Mouse (Mus musculus): ENCODE data around the gene Kel.

Gene Kel

GRCm38 (mm10) chr6:41704123-41704522 lies at the start of gene Kel:
Kel (minus strand) TSS chr6:41704339.
- in situ Hi-C loops (cut with MboI, MseI), result no loop called here

GRCm38 (mm10) chr6:41744664-41745392 lies 40.7 kb upstream of the Kel start:
- in situ Hi-C loops (cut with MboI, MseI), result no loop called here

- in situ Hi-C loops (cut with MboI, MseI), result no loop called here
Measured at GRCm38 (mm10) chr6:41741101-41741500, 37.0 kb upstream of the Kel start.

GRCm38 (mm10) chr6:41734719-41735470 lies 30.8 kb upstream of the Kel start:
- in situ Hi-C loops (cut with MboI, MseI), result no loop called here

GRCm38 (mm10) chr6:41727989-41728609 lies 24.0 kb upstream of the Kel start:
- in situ Hi-C loops (cut with MboI, MseI), result no loop called here

- in situ Hi-C loops (cut with MboI, MseI), result no loop called here
Measured at GRCm38 (mm10) chr6:41721430-41721829, 17.3 kb upstream of the Kel start.

- in situ Hi-C loops (cut with MboI, MseI), result no loop called here
Measured at GRCm38 (mm10) chr6:41710281-41710680, 6.1 kb upstream of the Kel start.

- in situ Hi-C loops (cut with MboI, MseI), result no loop called here
Measured at GRCm38 (mm10) chr6:41706275-41706674, 2.1 kb upstream of the Kel start.

GRCm38 (mm10) chr6:41702928-41703327 lies 1.2 kb downstream of the Kel start:
- in situ Hi-C loops (cut with MboI, MseI), result no loop called here

- in situ Hi-C loops (cut with MboI, MseI), result no loop called here
Measured at GRCm38 (mm10) chr6:41701245-41701644, 2.9 kb downstream of the Kel start.

GRCm38 (mm10) chr6:41694407-41694806 lies 9.7 kb downstream of the Kel start:
- in situ Hi-C loops (cut with MboI, MseI), result no loop called here

- in situ Hi-C loops (cut with MboI, MseI), result no loop called here
Measured at GRCm38 (mm10) chr6:41692200-41692599, 11.9 kb downstream of the Kel start.

GRCm38 (mm10) chr6:41685596-41685995 lies 18.5 kb downstream of the Kel start:
- in situ Hi-C loops (cut with MboI, MseI), result no loop called here

GRCm38 (mm10) chr6:41684911-41685310 lies 19.2 kb downstream of the Kel start:
- in situ Hi-C loops (cut with MboI, MseI), result no loop called here

GRCm38 (mm10) chr6:41684131-41684530 lies 20.0 kb downstream of the Kel start, which contains the start of gene Llcfc1:
Llcfc1 (plus strand) TSS chr6:41684431.
- in situ Hi-C loops (cut with MboI, MseI), result no loop called here

- in situ Hi-C loops (cut with MboI, MseI), result no loop called here
Measured at GRCm38 (mm10) chr6:41681656-41682055, 22.5 kb downstream of the Kel start.

GRCm38 (mm10) chr6:41680669-41681068 lies 23.5 kb downstream of the Kel start, which contains the start of gene Trpv5:
Trpv5 (minus strand) TSS chr6:41680769.
- in situ Hi-C loops (cut with MboI, MseI), result no loop called here

- in situ Hi-C loops (cut with MboI, MseI), result loop anchor here (10.0 kb wide), 1 partner anchor 1322 kb away; no protein-coding TSS in a partner anchor
Measured at GRCm38 (mm10) chr6:41676530-41676929, 27.6 kb downstream of the Kel start.

- in situ Hi-C loops (cut with MboI, MseI), result no loop called here
Measured at GRCm38 (mm10) chr6:41662320-41662719, 41.8 kb downstream of the Kel start.

- in situ Hi-C loops (cut with MboI, MseI), result no loop called here
Measured at GRCm38 (mm10) chr6:41658487-41658886, 45.7 kb downstream of the Kel start.

GRCm38 (mm10) chr6:41654648-41655047 lies 49.5 kb downstream of the Kel start:
- in situ Hi-C loops (cut with MboI, MseI), result no loop called here

- in situ Hi-C loops (cut with MboI, MseI), result no loop called here
Measured at GRCm38 (mm10) chr6:41653173-41653572, 51.0 kb downstream of the Kel start.
